14 mouse cellular contexts compared by ENCODE assay signal in the genomic region with DNA sequence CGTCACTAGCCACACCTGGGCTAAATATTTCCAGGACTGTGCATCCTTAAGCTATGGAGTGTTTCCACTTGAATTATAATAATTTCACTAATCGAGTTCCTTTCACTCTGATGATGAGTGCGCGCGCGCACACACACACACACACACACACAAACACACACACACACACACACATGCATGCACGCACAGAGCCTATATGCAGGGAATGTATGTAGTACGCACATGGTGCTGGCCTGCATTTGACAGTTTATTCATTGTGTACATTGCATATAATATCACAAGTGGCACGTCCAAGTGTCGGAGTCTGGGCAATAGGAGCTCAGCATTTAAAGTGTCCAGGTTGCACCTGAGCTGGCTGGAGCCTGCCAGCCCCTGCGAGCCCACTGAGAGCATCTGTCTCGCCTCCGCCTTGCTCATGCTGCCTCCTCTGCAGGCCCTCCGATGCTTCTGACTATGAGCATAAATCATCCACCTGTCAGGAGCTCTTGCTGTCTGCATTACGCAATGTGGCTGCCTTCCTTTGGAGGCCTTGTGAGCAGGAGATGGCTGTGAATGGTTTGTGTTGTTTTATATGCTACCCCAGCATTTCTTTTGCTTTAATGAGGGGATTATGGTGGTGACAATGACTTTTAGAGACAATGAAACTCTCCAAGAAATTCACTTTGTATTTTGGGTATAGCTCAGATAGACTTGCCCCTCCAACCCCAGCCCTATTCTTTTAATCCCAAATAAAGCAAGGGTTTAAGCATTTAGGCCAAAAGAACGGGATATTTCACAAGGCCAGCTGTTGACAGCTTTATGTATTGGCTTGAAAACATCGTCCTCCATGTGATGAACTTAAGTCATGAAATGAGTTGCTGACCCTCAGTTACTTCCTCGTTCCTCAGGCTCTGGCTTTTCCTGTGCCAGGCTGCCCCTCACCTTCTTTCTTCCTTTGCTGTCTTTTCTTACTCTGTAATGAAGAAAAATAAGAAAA.
DNase-seq lines count a peak whose midpoint lies in the region; ATAC-seq and TF ChIP-seq lines count a peak whose summit lies in the region.
"Had no signal": no experiment of that assay in that cellular context is flagged by ENCODE, and none has a peak within 500 bp of the region (broad histone marks: within the 10 kb centered on the region; RNA-seq: fewer than 3 reads in every experiment).

No protein-coding gene starts in this region.

- H3K4me3 ChIP-seq in forebrain, embryonic 10.5 days: no peak overlapping the region
- no peak overlapping the region for H3K4me3 ChIP-seq in forebrain, embryonic 15.5 days
- no peak overlapping the region for H3K4me3 ChIP-seq in neural tube, embryonic 11.5 days (ENCODE audit: low read depth, low read length)
- no peak overlapping the region for H3K4me3 ChIP-seq in forebrain, postnatal 0 days (ENCODE audit: low read depth, low read length)
- H3K4me3 ChIP-seq: erythroblast, embryonic 14.5 days; liver, embryonic 15.5 days had no signal

- H3K4me1 ChIP-seq in forebrain, embryonic 10.5 days: peaks cover 60% of the 10 kb centered on the region
- peaks cover 29% of the 10 kb centered on the region for H3K4me1 ChIP-seq in forebrain, embryonic 15.5 days
- peaks cover 4% of the 10 kb centered on the region for H3K4me1 ChIP-seq in neural tube, embryonic 11.5 days (ENCODE audit: control insufficient read depth, insufficient read depth, low read length)
- H3K4me1 ChIP-seq in forebrain, postnatal 0 days (ENCODE audit: insufficient read depth): 0 out of 2 replicates have a peak, but pooled peaks cover 6% of the 10 kb centered on the region
- H3K4me1 ChIP-seq: liver, embryonic 15.5 days had no signal

- no peak for ATAC-seq in forebrain, embryonic 15.5 days (replicated peaks)
- no peak for ATAC-seq in neural tube, embryonic 11.5 days (ENCODE audit: insufficient read depth, low FRiP score, low TSS enrichment)
- ATAC-seq in forebrain, postnatal 0 days: no peak
- no peak for ATAC-seq in activated CD4-positive, CD25-positive, alpha-beta regulatory T cell, adult 4 months
- ATAC-seq: Patski had no signal

- peaks cover 18% of the 10 kb centered on the region for H3K27me3 ChIP-seq in forebrain, embryonic 10.5 days (ENCODE audit: poor library complexity, severe bottlenecking)
- no peaks in the 10 kb centered on the region for H3K27me3 ChIP-seq in forebrain, embryonic 15.5 days
- H3K27me3 ChIP-seq in neural tube, embryonic 11.5 days (ENCODE audit: control insufficient read depth, insufficient read depth, low read length): no peaks in the 10 kb centered on the region
- H3K27me3 ChIP-seq in forebrain, postnatal 0 days (ENCODE audit: insufficient read depth, low read length): no peaks in the 10 kb centered on the region
- H3K27me3 ChIP-seq: liver, embryonic 15.5 days; Patski had no signal

- H3K36me3 ChIP-seq in forebrain, embryonic 10.5 days (replicated peaks): no peaks in the 10 kb centered on the region
- H3K36me3 ChIP-seq in forebrain, embryonic 15.5 days: no peaks in the 10 kb centered on the region
- H3K36me3 ChIP-seq in neural tube, embryonic 11.5 days (ENCODE audit: control insufficient read depth, insufficient read depth, low read length): no peaks in the 10 kb centered on the region
- H3K36me3 ChIP-seq in forebrain, postnatal 0 days (ENCODE audit: insufficient read depth): no peaks in the 10 kb centered on the region
- H3K36me3 ChIP-seq: liver, embryonic 15.5 days had no signal

- H3K27ac ChIP-seq in forebrain, embryonic 10.5 days: 0 out of 2 replicates have a peak overlapping the region, but pooled peaks have one; percentile 40
- H3K27ac ChIP-seq in forebrain, embryonic 15.5 days (replicated peaks): no peak overlapping the region
- H3K27ac ChIP-seq in neural tube, embryonic 11.5 days (ENCODE audit: low read depth, low read length): no peak overlapping the region
- H3K27ac ChIP-seq in forebrain, postnatal 0 days (ENCODE audit: low read depth, low read length): no peak overlapping the region
- H3K27ac ChIP-seq: liver, embryonic 15.5 days had no signal

- no peak for DNase-seq in forebrain, embryonic 10.5 days (ENCODE audit: extremely low spot score, low spot score)
- peak; percentile 35 for DNase-seq in neural tube, embryonic 11.5 days (ENCODE audit: low spot score)
- DNase-seq in neural tube, embryonic 10.5 days (ENCODE audit: extremely low spot score, low spot score): no peak
- peak; percentile 64 to 71 for DNase-seq in cerebellum, postnatal 14 days
- DNase-seq in hindlimb bud, embryonic 11.5 days (ENCODE audit: extremely low spot score, low read depth, low spot score): peak; percentile 20
- DNase-seq in forebrain, postnatal 0 days: no peak
- DNase-seq: gastrocnemius, postnatal 25 days; kidney, postnatal 36 days; retina, postnatal 1 day had no signal

- no peak overlapping the region for H3K4me2 ChIP-seq in forebrain, embryonic 15.5 days (replicated peaks)
- H3K4me2 ChIP-seq in neural tube, embryonic 11.5 days (ENCODE audit: low read depth): no peak overlapping the region
- H3K4me2 ChIP-seq in forebrain, postnatal 0 days (ENCODE audit: low read depth): no peak overlapping the region
- H3K4me2 ChIP-seq: liver, embryonic 15.5 days had no signal

- no peaks in the 10 kb centered on the region for H3K9me3 ChIP-seq in forebrain, embryonic 10.5 days
- no peaks in the 10 kb centered on the region for H3K9me3 ChIP-seq in forebrain, embryonic 15.5 days
- H3K9me3 ChIP-seq in neural tube, embryonic 11.5 days (ENCODE audit: control insufficient read depth, low read length): no peaks in the 10 kb centered on the region
- no peaks in the 10 kb centered on the region for H3K9me3 ChIP-seq in forebrain, postnatal 0 days (ENCODE audit: low read length)
- H3K9me3 ChIP-seq: liver, embryonic 15.5 days had no signal

- 75% methylated on average over 18 of the region's 18 CpGs for WGBS in forebrain, embryonic 10.5 days
- 57% methylated on average over 18 of the region's 18 CpGs for WGBS in forebrain, embryonic 15.5 days
- 69% methylated on average over 18 of the region's 18 CpGs for WGBS in neural tube, embryonic 11.5 days
- WGBS in forebrain, postnatal 0 days: 68% methylated on average over 18 of the region's 18 CpGs

- no peak overlapping the region for H3K9ac ChIP-seq in forebrain, embryonic 15.5 days (replicated peaks)
- H3K9ac ChIP-seq in neural tube, embryonic 11.5 days (ENCODE audit: low read length): no peak overlapping the region
- H3K9ac ChIP-seq in forebrain, postnatal 0 days: no peak overlapping the region
- H3K9ac ChIP-seq: liver, embryonic 15.5 days had no signal

- TF ChIP-seq CTCF in forebrain, postnatal 0 days (IDR thresholded peaks at IDR 0.05; ENCODE audit: low read depth): no peak

Comparison
In these comparisons a context has a peak if more than half of its experiments do, and no peak if none do; other contexts are left out.
1. DNase-seq: peak in neural tube, embryonic 11.5 days (single experiment), cerebellum, postnatal 14 days (2 of 2) and hindlimb bud, embryonic 11.5 days (single experiment); none in forebrain, embryonic 10.5 days (single experiment), neural tube, embryonic 10.5 days (single experiment) and forebrain, postnatal 0 days (single experiment).